Mouse (Mus musculus) kidney, adult 2 months (tissue): ENCODE results near the gene Arrb1.

Experiments
- CTCF ChIP-seq: fragments of 200-500 bp; conservative IDR thresholded peaks from 2 replicates; pipeline ENCODE4 v1.5.1; 2011; ENCODE audit warnings: low read depth, mild to moderate bottlenecking, control low read depth, low read length, moderate library complexity, mixed read lengths; ENCODE audit not compliant: insufficient read depth, insufficient read length
- POLR2A ChIP-seq: fragments of 200-500 bp; IDR thresholded peaks from one replicate; pipeline ENCODE4 v1.6.1; 2011; ENCODE audit warnings: low read depth, low read length, control low read depth

DNA sequence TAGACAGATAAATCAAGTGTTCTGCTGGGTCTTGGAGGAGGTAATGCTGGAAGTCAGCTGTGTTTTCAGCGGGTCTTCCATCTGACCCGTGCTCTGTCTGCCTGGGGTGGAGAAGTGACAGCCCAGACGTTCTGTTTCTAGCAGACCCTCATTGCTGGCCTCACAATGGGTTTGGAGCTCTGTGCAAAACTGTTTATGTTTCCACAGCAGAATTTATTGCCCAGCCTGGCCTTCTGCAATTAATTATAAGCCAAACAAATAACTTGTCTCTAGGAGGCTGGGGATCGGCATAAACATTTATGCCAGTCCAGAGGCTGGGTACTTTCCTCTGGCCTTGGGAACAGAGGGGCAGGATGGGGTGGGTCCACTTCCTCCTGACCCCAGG, 18.6 kb downstream of the Arrb1 start:
- TF ChIP-seq POLR2A: no peak
- no peak for TF ChIP-seq CTCF
